Mouse (Mus musculus) kidney, adult 2 months (tissue): ENCODE measurements around the gene Slc26a8.

Experiments
- CTCF ChIP-seq: fragments of 200-500 bp; conservative IDR thresholded peaks from 2 replicates; pipeline ENCODE4 v1.5.1; 2011; ENCODE audit warnings: low read depth, mild to moderate bottlenecking, control low read depth, low read length, moderate library complexity, mixed read lengths; ENCODE audit not compliant: insufficient read depth, insufficient read length
- POLR2A ChIP-seq: fragments of 200-500 bp; IDR thresholded peaks from one replicate; pipeline ENCODE4 v1.6.1; 2011; ENCODE audit warnings: low read depth, low read length, control low read depth

GRCm38 (mm10) chr17:28691687-28692340 is 1.8 kb upstream of the Slc26a8 start:
- TF ChIP-seq CTCF: no peak
- no peak for TF ChIP-seq POLR2A
